Comparison of ENCODE assay signal across 8 mouse cellular contexts in the genomic region with DNA sequence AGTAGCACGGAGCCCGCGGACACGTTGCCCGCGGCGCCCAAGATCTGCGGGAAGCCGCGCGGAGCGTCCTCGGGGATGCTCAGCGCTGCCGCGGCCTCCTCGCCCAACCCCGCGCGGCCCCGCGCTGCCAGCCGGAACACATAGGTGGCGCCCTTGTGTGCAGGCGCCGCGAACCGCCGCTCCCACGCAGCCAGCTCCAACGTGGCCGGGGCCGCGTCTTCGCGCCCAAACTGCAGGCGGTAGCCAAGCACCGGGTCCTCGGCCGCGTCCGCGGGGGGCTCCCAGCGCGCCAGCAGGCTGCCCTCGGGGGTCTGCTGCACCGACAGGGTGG. TPM values are rescaled to one million over a fixed set of nuclear protein-coding genes. Genes with fewer than 3 reads are reported as not detected.
DNase-seq lines count a peak whose midpoint lies in the region; ATAC-seq and TF ChIP-seq lines count a peak whose summit lies in the region.

No protein-coding gene starts in this region.

- H3K9me3 ChIP-seq in erythroblast, embryonic 14.5 days (ENCODE audit: control insufficient read depth, low read length), result no peaks in the 10 kb centered on the region
- no peaks in the 10 kb centered on the region for H3K9me3 ChIP-seq in embryonic facial prominence, embryonic 15.5 days (replicated peaks)
- no peaks in the 10 kb centered on the region for H3K9me3 ChIP-seq in heart, embryonic 14.5 days (ENCODE audit: control insufficient read depth, low read length)
- no peaks in the 10 kb centered on the region for H3K9me3 ChIP-seq in kidney, postnatal 0 days (replicated peaks; ENCODE audit: low read length)
- no peaks in the 10 kb centered on the region for H3K9me3 ChIP-seq in liver, embryonic 14.5 days (ENCODE audit: control insufficient read depth, low read length)

- H3K27ac ChIP-seq in embryonic facial prominence, embryonic 15.5 days (replicated peaks), result peak overlapping the region; percentile 80
- no peak overlapping the region for H3K27ac ChIP-seq in heart, embryonic 14.5 days (replicated peaks in 1 of 2; ENCODE audit: control insufficient read depth in 1 of 2, insufficient read depth in 1 of 2, low read depth in 2 of 2, low read length in 2 of 2)
- peak overlapping the region; percentile 57; the same call in 1 of the 2 replicates for H3K27ac ChIP-seq in kidney, postnatal 0 days
- H3K27ac ChIP-seq in liver, embryonic 14.5 days, result no peak overlapping the region

- no peak for ATAC-seq in erythroblast, adult 5-6 weeks (replicated peaks; ENCODE audit: low FRiP score, poor library complexity, severe bottlenecking)
- peak; percentile 87 for ATAC-seq in embryonic facial prominence, embryonic 15.5 days (ENCODE audit: insufficient number of reproducible peaks, low FRiP score, low TSS enrichment, low read depth)
- ATAC-seq in heart, embryonic 14.5 days (ENCODE audit: insufficient number of reproducible peaks, insufficient read depth, low FRiP score, low read depth), result peak; percentile 51; the same call in 1 of the 2 replicates
- peak; percentile 67 for ATAC-seq in kidney, postnatal 0 days (replicated peaks; ENCODE audit: low FRiP score, low read depth)
- peak; percentile 59; the same call in 1 of the 2 replicates for ATAC-seq in liver, embryonic 14.5 days (ENCODE audit: insufficient read depth)

- H3K27me3 ChIP-seq in erythroblast, embryonic 14.5 days (ENCODE audit: control insufficient read depth), result peaks cover 23% of the 10 kb centered on the region
- H3K27me3 ChIP-seq in embryonic facial prominence, embryonic 15.5 days, result no peaks in the 10 kb centered on the region
- H3K27me3 ChIP-seq in heart, embryonic 14.5 days (ENCODE audit: control insufficient read depth, insufficient read depth, low read length), result no peaks in the 10 kb centered on the region; the same call in 1 of the 2 replicates
- no peaks in the 10 kb centered on the region for H3K27me3 ChIP-seq in kidney, postnatal 0 days (ENCODE audit: insufficient read depth, low read length)
- H3K27me3 ChIP-seq in liver, embryonic 14.5 days (ENCODE audit: control insufficient read depth, insufficient read depth, low read length), result peaks cover 6% of the 10 kb centered on the region
- H3K27me3 ChIP-seq in splenic B cell, adult 2 months (ENCODE audit: control insufficient read depth, insufficient read depth, low read length, poor library complexity, severe bottlenecking), result no peaks in the 10 kb centered on the region

- peak; percentile 84 for DNase-seq in kidney, postnatal 0 days (ENCODE audit: low spot score)
- peak in 1 of 3 experiments; percentile 23 for DNase-seq in liver, embryonic 14.5 days (ENCODE audit: low read depth in 3 of 3, low spot score in 3 of 3)
- DNase-seq in natural killer cell, adult 2 months (ENCODE audit: low spot score in 2 of 2), result peak; percentile 53 to 77
- DNase-seq in splenic B cell, adult 2 months (ENCODE audit: low read depth, low spot score), result peak; percentile 85

- peaks cover 15% of the 10 kb centered on the region for H3K4me1 ChIP-seq in erythroblast, embryonic 14.5 days (ENCODE audit: control insufficient read depth)
- H3K4me1 ChIP-seq in embryonic facial prominence, embryonic 15.5 days, result peaks cover 17% of the 10 kb centered on the region
- H3K4me1 ChIP-seq in heart, embryonic 14.5 days (ENCODE audit: control insufficient read depth in 2 of 2, insufficient read depth in 2 of 2, low read length in 2 of 2), result peaks cover 7 to 9% of the 10 kb centered on the region in 2 experiments
- H3K4me1 ChIP-seq in kidney, postnatal 0 days (replicated peaks; ENCODE audit: insufficient read depth, low read length), result 0 out of 2 replicates have a peak, but pooled peaks cover 5% of the 10 kb centered on the region
- peaks cover 3 to 5% of the 10 kb centered on the region in 2 experiments; a peak in 1 of 4 replicates for H3K4me1 ChIP-seq in liver, embryonic 14.5 days (replicated peaks; ENCODE audit: control insufficient read depth in 2 of 2, insufficient read depth in 2 of 2, low read length in 1 of 2)

- H3K36me3 ChIP-seq in erythroblast, embryonic 14.5 days (ENCODE audit: control insufficient read depth), result peaks cover 9% of the 10 kb centered on the region; the same call in 1 of the 2 replicates
- peaks cover 71% of the 10 kb centered on the region for H3K36me3 ChIP-seq in embryonic facial prominence, embryonic 15.5 days
- peaks cover 67% of the 10 kb centered on the region for H3K36me3 ChIP-seq in heart, embryonic 14.5 days (ENCODE audit: control insufficient read depth, insufficient read depth, low read length)
- H3K36me3 ChIP-seq in kidney, postnatal 0 days (ENCODE audit: insufficient read depth, low read length), result peaks cover 35% of the 10 kb centered on the region
- no peaks in the 10 kb centered on the region for H3K36me3 ChIP-seq in liver, embryonic 14.5 days (replicated peaks; ENCODE audit: control insufficient read depth, insufficient read depth, low read depth)
- H3K36me3 ChIP-seq in splenic B cell, adult 2 months (ENCODE audit: control insufficient read depth, insufficient read depth, low read length, poor library complexity, severe bottlenecking), result no peaks in the 10 kb centered on the region; the same call in 1 of the 2 replicates

- peak; percentile 68 for TF ChIP-seq CTCF in kidney, postnatal 0 days (IDR thresholded peaks at IDR 0.05; ENCODE audit: low read depth)
- TF ChIP-seq CTCF in liver, embryonic 14.5 days (IDR thresholded peaks at IDR 0.05; ENCODE audit: low read depth), result peak; percentile 61

- WGBS in embryonic facial prominence, embryonic 15.5 days, result under 1% methylated on average over 39 of the region's 47 CpGs
- 1% methylated on average over 46 of the region's 47 CpGs for WGBS in heart, embryonic 14.5 days
- WGBS in kidney, postnatal 0 days, result 2% methylated on average over 43 of the region's 47 CpGs
- under 1% methylated on average over 45 of the region's 47 CpGs for WGBS in liver, embryonic 14.5 days (ENCODE audit: insufficient replicate concordance)

- peak overlapping the region; percentile 53 for H3K4me3 ChIP-seq in erythroblast, embryonic 14.5 days (replicated peaks)
- H3K4me3 ChIP-seq in embryonic facial prominence, embryonic 15.5 days (replicated peaks), result peak overlapping the region; percentile 51
- peak overlapping the region; percentile 38 to 46 for H3K4me3 ChIP-seq in heart, embryonic 14.5 days (ENCODE audit: control insufficient read depth in 1 of 2, insufficient read depth in 1 of 2, low read depth in 1 of 2, low read length in 2 of 2)
- H3K4me3 ChIP-seq in kidney, postnatal 0 days (replicated peaks; ENCODE audit: low read depth, low read length), result peak overlapping the region; percentile 43
- H3K4me3 ChIP-seq in liver, embryonic 14.5 days (ENCODE audit: insufficient read depth in 1 of 2, low read depth in 2 of 2, low read length in 2 of 2), result peak overlapping the region; percentile 41 to 52

- peak overlapping the region; percentile 47 for H3K9ac ChIP-seq in embryonic facial prominence, embryonic 15.5 days
- peak overlapping the region; percentile 71 for H3K9ac ChIP-seq in heart, embryonic 14.5 days (ENCODE audit: low read length)
- peak overlapping the region; percentile 58 for H3K9ac ChIP-seq in kidney, postnatal 0 days (ENCODE audit: low read depth, low read length)
- H3K9ac ChIP-seq in liver, embryonic 14.5 days (replicated peaks), result no peak overlapping the region; the same call in 1 of the 2 replicates

- H3K4me2 ChIP-seq in embryonic facial prominence, embryonic 15.5 days (replicated peaks), result peak overlapping the region; percentile 81
- H3K4me2 ChIP-seq in heart, embryonic 14.5 days (ENCODE audit: low read length), result peak overlapping the region; percentile 91
- peak overlapping the region; percentile 86 for H3K4me2 ChIP-seq in kidney, postnatal 0 days (ENCODE audit: low read length)
- H3K4me2 ChIP-seq in liver, embryonic 14.5 days (ENCODE audit: low read depth), result peak overlapping the region; percentile 77

- TF ChIP-seq EP300 in liver, embryonic 14.5 days (IDR thresholded peaks at IDR 0.05; ENCODE audit: low read depth), result no peak

RNA-seq across cellular contexts. Expression of a gene that starts 50.7 kb away (rescaled TPM):
- polyA plus RNA-seq in erythroblast, embryonic 14.5 days (2012), result 0.33 and 0.44 TPM in 2 replicates
- total RNA-seq in erythroblast, adult 5-6 weeks (2015; ENCODE audit: low replicate concordance), result 4.8 and 7.3 TPM in 2 replicates
- 2.0 and 8.1 TPM in 2 replicates for total RNA-seq in erythroblast, adult 5-6 weeks (2017; ENCODE audit: low replicate concordance)
- polyA plus RNA-seq in embryonic facial prominence, embryonic 15.5 days (2015; fragmentation: Nextera tagmentation; extraction: Ambion mirVana), result 116 and 118 TPM in 2 replicates
- 51.4 and 60.1 TPM in 2 replicates for polyA plus RNA-seq in heart, embryonic 14.5 days (2014; fragmentation: Nextera tagmentation; extraction: Ambion mirVana)
- 44.7 and 45.3 TPM in 2 replicates for polyA plus RNA-seq in kidney, postnatal 0 days (2015; fragmentation: Nextera tagmentation; extraction: Ambion mirVana)
- polyA plus RNA-seq in liver, embryonic 14.5 days (2012; rRNA removed), result 17.7 and 18.8 TPM in 2 replicates
- polyA plus RNA-seq in liver, embryonic 14.5 days (2014; fragmentation: Nextera tagmentation; extraction: Ambion mirVana), result 3.8 and 4.6 TPM in 2 replicates

Comparison
In these comparisons a context has a peak if more than half of its experiments do, and no peak if none do; other contexts are left out.
1. H3K27ac ChIP-seq: peak in embryonic facial prominence, embryonic 15.5 days (single experiment) and kidney, postnatal 0 days (single experiment); none in heart, embryonic 14.5 days (0 of 2) and liver, embryonic 14.5 days (single experiment).
2. Peak in every context shown above with its lines, with median percentiles within 50 percentile points of each other: H3K4me3 ChIP-seq and H3K4me2 ChIP-seq.